7 mouse cellular contexts compared by ENCODE assay signal in genomic region chr2:143859166-143859565, GRCm38 (mm10).
"Had no signal": no experiment of that assay in that cellular context is flagged by ENCODE, and none has a peak within 500 bp of the region (broad histone marks: within the 10 kb centered on the region; RNA-seq: fewer than 3 reads in every experiment).

No protein-coding gene starts in this region.

- DNase-seq: lung, adult 2 months; lung, postnatal 14 days; lung, postnatal 36 days; right cerebral cortex, postnatal 14 days; thymus, adult 2 months; thymus, postnatal 25 days; thymus, postnatal 4 days had no signal
